Mouse (Mus musculus) erythroblast, embryonic 14.5 days (primary cell): Measurements from ENCODE around the gene Cdc37l1.

ENCODE experiments used
- GATA1 ChIP-seq: IDR thresholded peaks from 2 replicates; pipeline ENCODE4 v1.6.1; 2012; ENCODE audit warnings: low read length, inconsistent platforms, mixed read lengths
- TAL1 ChIP-seq: IDR thresholded peaks from 3 replicates; pipeline ENCODE4 v1.6.1; 2012; ENCODE audit warnings: low read length, inconsistent platforms, mixed read lengths

- TF ChIP-seq TAL1 (no peak), GATA1 (no peak)
Measured at GRCm38 (mm10) chr19:28994870-28995269, 4.7 kb downstream of the Cdc37l1 start.
